ENCODE assay signal across 29 mouse cellular contexts in the genomic region with DNA sequence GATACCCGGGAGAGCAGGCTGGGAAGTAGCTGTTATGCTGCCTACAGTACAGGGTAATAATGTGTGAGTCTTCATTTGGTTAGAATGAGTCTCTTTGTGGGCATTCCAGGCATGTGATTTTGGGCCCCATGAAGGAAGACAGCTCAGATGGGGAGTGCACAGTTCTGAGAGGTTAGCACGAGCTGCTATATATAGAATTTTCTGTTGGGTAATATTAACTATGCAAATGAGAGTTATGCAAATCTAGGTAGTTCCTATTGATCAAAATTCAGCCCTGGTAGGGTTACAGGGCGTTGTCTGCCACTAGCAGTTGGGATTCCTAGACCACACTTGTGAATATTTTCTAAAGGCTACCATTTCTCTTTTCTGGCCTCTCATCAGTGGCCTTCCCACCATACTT. TPM values are rescaled to one million over a fixed set of nuclear protein-coding genes. Genes with fewer than 3 reads are reported as not detected.
DNase-seq lines count a peak whose midpoint lies in the region; ATAC-seq lines count a peak whose summit lies in the region.
"Had no signal": no experiment of that assay in that cellular context is flagged by ENCODE, and none has a peak within 500 bp of the region (broad histone marks: within the 10 kb centered on the region; RNA-seq: fewer than 3 reads in every experiment).

No protein-coding gene starts in this region.

- H3K9me3 ChIP-seq in midbrain, embryonic 11.5 days (ENCODE audit: control insufficient read depth, low read length): no peaks in the 10 kb centered on the region
- no peaks in the 10 kb centered on the region for H3K9me3 ChIP-seq in midbrain, embryonic 14.5 days (ENCODE audit: control insufficient read depth, low read length)
- H3K9me3 ChIP-seq: embryonic facial prominence, embryonic 12.5 days; embryonic facial prominence, embryonic 15.5 days; forebrain, embryonic 15.5 days; hindbrain, embryonic 10.5 days; hindbrain, embryonic 13.5 days had no signal

- no peak overlapping the region for H3K4me3 ChIP-seq in midbrain, embryonic 11.5 days (ENCODE audit: low read depth, low read length)
- no peak overlapping the region for H3K4me3 ChIP-seq in midbrain, embryonic 14.5 days (replicated peaks; ENCODE audit: low read depth, low read length)
- H3K4me3 ChIP-seq: embryonic facial prominence, embryonic 12.5 days; embryonic facial prominence, embryonic 15.5 days; forebrain, embryonic 15.5 days; hindbrain, embryonic 10.5 days; hindbrain, embryonic 13.5 days had no signal

- no peaks in the 10 kb centered on the region; the same call in 1 of the 2 replicates for H3K27me3 ChIP-seq in midbrain, embryonic 11.5 days (ENCODE audit: control insufficient read depth, insufficient read depth, low read length)
- H3K27me3 ChIP-seq in midbrain, embryonic 14.5 days (ENCODE audit: control insufficient read depth, insufficient read depth, low read length): no peaks in the 10 kb centered on the region
- no peaks in the 10 kb centered on the region for H3K27me3 ChIP-seq in splenic B cell, adult 2 months (ENCODE audit: control insufficient read depth, insufficient read depth, low read length, poor library complexity, severe bottlenecking)
- H3K27me3 ChIP-seq: embryonic facial prominence, embryonic 12.5 days; embryonic facial prominence, embryonic 15.5 days; forebrain, embryonic 15.5 days; hindbrain, embryonic 13.5 days had no signal

- no peak for ATAC-seq in midbrain, embryonic 11.5 days (ENCODE audit: low FRiP score)
- ATAC-seq in midbrain, embryonic 14.5 days (ENCODE audit: low FRiP score, low TSS enrichment): no peak
- ATAC-seq in CD4-positive, CD25-positive, alpha-beta regulatory T cell, adult 4 months: peak; percentile 23
- ATAC-seq in granulocyte monocyte progenitor cell, adult 5-6 weeks (replicated peaks; ENCODE audit: poor library complexity, severe bottlenecking): peak; percentile 18
- no peak for ATAC-seq in megakaryocyte progenitor cell, adult 5-6 weeks (replicated peaks; ENCODE audit: poor library complexity)
- ATAC-seq: activated CD4-positive, CD25-positive, alpha-beta regulatory T cell, adult 4 months; forebrain, embryonic 15.5 days had no signal

- H3K36me3 ChIP-seq in midbrain, embryonic 11.5 days (ENCODE audit: control insufficient read depth, insufficient read depth, low read length): no peaks in the 10 kb centered on the region
- no peaks in the 10 kb centered on the region for H3K36me3 ChIP-seq in midbrain, embryonic 14.5 days (ENCODE audit: control insufficient read depth, insufficient read depth, low read length)
- H3K36me3 ChIP-seq in splenic B cell, adult 2 months (ENCODE audit: control insufficient read depth, insufficient read depth, low read length, poor library complexity, severe bottlenecking): no peaks in the 10 kb centered on the region; the same call in 1 of the 2 replicates
- H3K36me3 ChIP-seq: embryonic facial prominence, embryonic 12.5 days; embryonic facial prominence, embryonic 15.5 days; forebrain, embryonic 15.5 days; hindbrain, embryonic 10.5 days; hindbrain, embryonic 13.5 days had no signal

- DNase-seq in midbrain, embryonic 11.5 days (ENCODE audit: low spot score, missing footprints): peak; percentile 49
- DNase-seq in midbrain, embryonic 14.5 days: no peak
- peak; percentile 79 for DNase-seq in splenic B cell, adult 2 months (ENCODE audit: low read depth, low spot score)
- DNase-seq in retina, embryonic 14.5 days (ENCODE audit: low spot score): no peak
- DNase-seq in urinary bladder, postnatal 25 days (ENCODE audit: low spot score): no peak
- DNase-seq: adrenal gland, adult 8-10 months; adrenal gland, postnatal 25 days; cerebellum, adult 18-20 months; cerebellum, adult 9-10 months; cerebellum, postnatal 14 days; gastrocnemius, postnatal 10 days; gastrocnemius, postnatal 36 days; heart, adult 11 months; heart, postnatal 36 days had no signal

- H3K4me1 ChIP-seq in midbrain, embryonic 11.5 days (ENCODE audit: control insufficient read depth, insufficient read depth, low read length): no peaks in the 10 kb centered on the region
- H3K4me1 ChIP-seq in midbrain, embryonic 14.5 days (ENCODE audit: control insufficient read depth, insufficient read depth, low read length): no peaks in the 10 kb centered on the region
- H3K4me1 ChIP-seq: forebrain, embryonic 15.5 days had no signal

- no peak overlapping the region for H3K27ac ChIP-seq in midbrain, embryonic 11.5 days (ENCODE audit: low read depth, low read length)
- no peak overlapping the region for H3K27ac ChIP-seq in midbrain, embryonic 14.5 days (replicated peaks; ENCODE audit: low read depth, low read length)
- H3K27ac ChIP-seq: embryonic facial prominence, embryonic 12.5 days; embryonic facial prominence, embryonic 15.5 days; forebrain, embryonic 15.5 days; hindbrain, embryonic 10.5 days had no signal

- no peak overlapping the region for H3K9ac ChIP-seq in midbrain, embryonic 11.5 days (ENCODE audit: low read length)
- no peak overlapping the region for H3K9ac ChIP-seq in midbrain, embryonic 14.5 days (replicated peaks; ENCODE audit: low read length)
- H3K9ac ChIP-seq: embryonic facial prominence, embryonic 12.5 days; embryonic facial prominence, embryonic 15.5 days; forebrain, embryonic 15.5 days; hindbrain, embryonic 13.5 days had no signal

- 83% methylated on average over 3 of the region's 3 CpGs for WGBS in midbrain, embryonic 11.5 days
- 86% methylated on average over 3 of the region's 3 CpGs for WGBS in midbrain, embryonic 14.5 days

- H3K4me2 ChIP-seq in midbrain, embryonic 11.5 days: no peak overlapping the region
- no peak overlapping the region for H3K4me2 ChIP-seq in midbrain, embryonic 14.5 days (ENCODE audit: low read length)
- H3K4me2 ChIP-seq: embryonic facial prominence, embryonic 12.5 days; embryonic facial prominence, embryonic 15.5 days; forebrain, embryonic 15.5 days; heart, embryonic 11.5 days; hindbrain, embryonic 13.5 days had no signal

RNA-seq across cellular contexts. Expression of a gene that starts 5.9 kb away (rescaled TPM):
- polyA plus RNA-seq in midbrain, embryonic 11.5 days (2014; fragmentation: Nextera tagmentation; extraction: Ambion mirVana): 0.18 and 0.25 TPM in 2 replicates
- 0.20 and 0.54 TPM in 2 replicates for polyA plus RNA-seq in midbrain, embryonic 14.5 days (2014; fragmentation: Nextera tagmentation; extraction: Ambion mirVana)
- 1 to 10 TPM; 2.0 to 4.2 TPM for polyA plus RNA-seq in CD4-positive, CD25-positive, alpha-beta regulatory T cell, adult 4 months (2017; shearing (Covaris generic))
- 0.99 and 1.0 TPM in 2 replicates for total RNA-seq in granulocyte monocyte progenitor cell, adult 5-6 weeks (2014; fragmentation: Nextera tagmentation)
- 0.22 and 0.88 TPM in 2 replicates for total RNA-seq in granulocyte monocyte progenitor cell, adult 5-6 weeks (2017)
- total RNA-seq in megakaryocyte progenitor cell, adult 5-6 weeks (2015): 0.57 and 0.85 TPM in 2 replicates
- 0.37 and 1.5 TPM in 2 replicates for total RNA-seq in megakaryocyte progenitor cell, adult 5-6 weeks (2017)

RNA-seq across cellular contexts. Expression of a gene that starts 15.6 kb away (rescaled TPM):
- not detected in 2 replicates for polyA plus RNA-seq in midbrain, embryonic 11.5 days (2014; fragmentation: Nextera tagmentation; extraction: Ambion mirVana)
- not detected in 2 replicates for polyA plus RNA-seq in midbrain, embryonic 14.5 days (2014; fragmentation: Nextera tagmentation; extraction: Ambion mirVana)
- 100 to 1,000 TPM; 464 to 904 TPM for polyA plus RNA-seq in CD4-positive, CD25-positive, alpha-beta regulatory T cell, adult 4 months (2017; shearing (Covaris generic))
- 0.28 and 3.8 TPM in 2 replicates for total RNA-seq in granulocyte monocyte progenitor cell, adult 5-6 weeks (2014; fragmentation: Nextera tagmentation)
- 0.21 and 0.26 TPM in 2 replicates for total RNA-seq in granulocyte monocyte progenitor cell, adult 5-6 weeks (2017)
- total RNA-seq in megakaryocyte progenitor cell, adult 5-6 weeks (2015): 0.46 and 0.69 TPM in 2 replicates
- total RNA-seq in megakaryocyte progenitor cell, adult 5-6 weeks (2017): 1.3 and 1.4 TPM in 2 replicates
- total RNA-seq: adrenal gland, postnatal 25 days; gastrocnemius, adult 18-20 months had no signal
- polyA plus RNA-seq: embryonic facial prominence, embryonic 12.5 days; embryonic facial prominence, embryonic 15.5 days; forebrain, embryonic 11.5 days; forebrain, embryonic 15.5 days; heart, embryonic 11.5 days; heart, embryonic 14.5 days; heart, postnatal 0 days; hindbrain, embryonic 10.5 days; hindbrain, embryonic 13.5 days; hindbrain, embryonic 16.5 days had no signal

RNA-seq across cellular contexts. Expression of a gene that starts 24.3 kb away (rescaled TPM):
- 51.3 and 58.3 TPM in 2 replicates for polyA plus RNA-seq in midbrain, embryonic 11.5 days (2014; fragmentation: Nextera tagmentation; extraction: Ambion mirVana)
- 183 and 191 TPM in 2 replicates for polyA plus RNA-seq in midbrain, embryonic 14.5 days (2014; fragmentation: Nextera tagmentation; extraction: Ambion mirVana)
- polyA plus RNA-seq in CD4-positive, CD25-positive, alpha-beta regulatory T cell, adult 4 months (2017; shearing (Covaris generic)): under 1 TPM in 1 of 2 experiments, not detected in 1; 0.39 TPM
- 0.53 TPM in 1 of 2 replicates, not detected in the other for total RNA-seq in granulocyte monocyte progenitor cell, adult 5-6 weeks (2014; fragmentation: Nextera tagmentation)
- 0.17 and 0.41 TPM in 2 replicates for total RNA-seq in granulocyte monocyte progenitor cell, adult 5-6 weeks (2017)
- 0.17 TPM in 1 of 2 replicates, not detected in the other for total RNA-seq in megakaryocyte progenitor cell, adult 5-6 weeks (2015)
- 0.30 TPM in 1 of 2 replicates, not detected in the other for total RNA-seq in megakaryocyte progenitor cell, adult 5-6 weeks (2017)

RNA-seq across cellular contexts. Expression of a gene that starts 36.3 kb away (rescaled TPM):
- 38.7 and 41.2 TPM in 2 replicates for polyA plus RNA-seq in midbrain, embryonic 11.5 days (2014; fragmentation: Nextera tagmentation; extraction: Ambion mirVana)
- 35.8 and 41.2 TPM in 2 replicates for polyA plus RNA-seq in midbrain, embryonic 14.5 days (2014; fragmentation: Nextera tagmentation; extraction: Ambion mirVana)
- 10 to 100 TPM; 57.5 to 82.3 TPM for polyA plus RNA-seq in CD4-positive, CD25-positive, alpha-beta regulatory T cell, adult 4 months (2017; shearing (Covaris generic))
- total RNA-seq in granulocyte monocyte progenitor cell, adult 5-6 weeks (2014; fragmentation: Nextera tagmentation): 25.2 and 25.3 TPM in 2 replicates
- total RNA-seq in granulocyte monocyte progenitor cell, adult 5-6 weeks (2017): 7.8 and 11.6 TPM in 2 replicates
- total RNA-seq in megakaryocyte progenitor cell, adult 5-6 weeks (2015): 14.9 and 16.5 TPM in 2 replicates
- total RNA-seq in megakaryocyte progenitor cell, adult 5-6 weeks (2017): 13.2 and 17.8 TPM in 2 replicates

RNA-seq across cellular contexts. Expression of a gene that starts 49.6 kb away (rescaled TPM):
- 52.7 and 58.4 TPM in 2 replicates for polyA plus RNA-seq in midbrain, embryonic 11.5 days (2014; fragmentation: Nextera tagmentation; extraction: Ambion mirVana)
- polyA plus RNA-seq in midbrain, embryonic 14.5 days (2014; fragmentation: Nextera tagmentation; extraction: Ambion mirVana): 39.2 and 69.0 TPM in 2 replicates
- polyA plus RNA-seq in CD4-positive, CD25-positive, alpha-beta regulatory T cell, adult 4 months (2017; shearing (Covaris generic)): 10 to 100 TPM; 10.4 to 24.8 TPM
- 114 and 116 TPM in 2 replicates for total RNA-seq in granulocyte monocyte progenitor cell, adult 5-6 weeks (2014; fragmentation: Nextera tagmentation)
- total RNA-seq in granulocyte monocyte progenitor cell, adult 5-6 weeks (2017): 140 and 236 TPM in 2 replicates
- 70.5 and 77.5 TPM in 2 replicates for total RNA-seq in megakaryocyte progenitor cell, adult 5-6 weeks (2015)
- total RNA-seq in megakaryocyte progenitor cell, adult 5-6 weeks (2017): 159 and 191 TPM in 2 replicates

Comparison
In these comparisons a context has a peak if more than half of its experiments do, and no peak if none do; other contexts are left out.
1. DNase-seq: peak in midbrain, embryonic 11.5 days (single experiment) and splenic B cell, adult 2 months (single experiment); none in midbrain, embryonic 14.5 days (single experiment), retina, embryonic 14.5 days (single experiment) and urinary bladder, postnatal 25 days (single experiment).
2. ATAC-seq: peak in CD4-positive, CD25-positive, alpha-beta regulatory T cell, adult 4 months (single experiment) and granulocyte monocyte progenitor cell, adult 5-6 weeks (single experiment); none in midbrain, embryonic 11.5 days (single experiment), midbrain, embryonic 14.5 days (single experiment) and megakaryocyte progenitor cell, adult 5-6 weeks (single experiment).
3. RNA of a gene that starts 15.6 kb away (polyA plus RNA-seq): 464 to 904 TPM in CD4-positive, CD25-positive, alpha-beta regulatory T cell, adult 4 months; not detected in midbrain, embryonic 14.5 days and not detected in midbrain, embryonic 11.5 days; every median in the first group is over 100 times any median in the second.
4. RNA of a gene that starts 24.3 kb away (polyA plus RNA-seq): 183 to 191 TPM in midbrain, embryonic 14.5 days and 51.3 to 58.3 TPM in midbrain, embryonic 11.5 days; 0.39 TPM in CD4-positive, CD25-positive, alpha-beta regulatory T cell, adult 4 months; every median in the first group is over 10 times any median in the second.